7 mouse cellular contexts compared by ENCODE assay signal in genomic region chr15:92598380-92599295, GRCm38 (mm10).
DNase-seq lines count a peak whose midpoint lies in the region; ATAC-seq lines count a peak whose summit lies in the region.

No protein-coding gene starts in this region.

- 5% methylated on average over 18 of the region's 18 CpGs for WGBS in liver, embryonic 11.5 days
- 2% methylated on average over 18 of the region's 18 CpGs for WGBS in embryonic facial prominence, embryonic 10.5 days
- WGBS in heart, embryonic 14.5 days: 3% methylated on average over 18 of the region's 18 CpGs
- 3% methylated on average over 18 of the region's 18 CpGs for WGBS in stomach, embryonic 15.5 days

- no peaks in the 10 kb centered on the region for H3K9me3 ChIP-seq in liver, embryonic 11.5 days (ENCODE audit: control insufficient read depth, low read length)
- no peaks in the 10 kb centered on the region for H3K9me3 ChIP-seq in embryonic facial prominence, embryonic 10.5 days
- no peaks in the 10 kb centered on the region for H3K9me3 ChIP-seq in heart, embryonic 14.5 days (ENCODE audit: control insufficient read depth, low read length)
- H3K9me3 ChIP-seq in stomach, embryonic 15.5 days: no peaks in the 10 kb centered on the region

- DNase-seq in liver, embryonic 11.5 days (ENCODE audit: low spot score): no peak
- DNase-seq in liver: no peak
- DNase-seq in embryonic facial prominence, embryonic 10.5 days (ENCODE audit: low spot score): peak; percentile 21
- DNase-seq in kidney, postnatal 4 days: peak; percentile 45 to 63
- no peak for DNase-seq in c-Kit-positive CD71-positive TER-119-positive erythroid progenitor cells, embryonic 14.5 days (ENCODE audit: low spot score)

- peak overlapping the region; percentile 43; the same call in 1 of the 2 replicates for H3K4me2 ChIP-seq in liver, embryonic 11.5 days
- H3K4me2 ChIP-seq in heart, embryonic 14.5 days (ENCODE audit: low read length): peak overlapping the region; percentile 65
- H3K4me2 ChIP-seq in stomach, embryonic 15.5 days: peak overlapping the region; percentile 49

- H3K4me3 ChIP-seq in liver, embryonic 11.5 days (ENCODE audit: low read depth, low read length): no peak overlapping the region
- H3K4me3 ChIP-seq in embryonic facial prominence, embryonic 10.5 days: peak overlapping the region; percentile 50
- peak overlapping the region; percentile 9 to 29; a peak in 2 of 4 replicates for H3K4me3 ChIP-seq in heart, embryonic 14.5 days (ENCODE audit: control insufficient read depth in 1 of 2, insufficient read depth in 1 of 2, low read depth in 1 of 2, low read length in 2 of 2)
- H3K4me3 ChIP-seq in stomach, embryonic 15.5 days (replicated peaks): 0 out of 2 replicates have a peak overlapping the region, but pooled peaks have one; percentile 17

- ATAC-seq in liver, embryonic 11.5 days (replicated peaks; ENCODE audit: low FRiP score): no peak
- ATAC-seq in heart, embryonic 14.5 days (ENCODE audit: insufficient number of reproducible peaks, insufficient read depth, low FRiP score, low read depth): no peak
- ATAC-seq in stomach, embryonic 15.5 days (ENCODE audit: insufficient read depth, low FRiP score, low read depth): no peak

- no peaks in the 10 kb centered on the region for H3K36me3 ChIP-seq in liver, embryonic 11.5 days (ENCODE audit: control insufficient read depth, insufficient read depth, low read length)
- no peaks in the 10 kb centered on the region for H3K36me3 ChIP-seq in embryonic facial prominence, embryonic 10.5 days (replicated peaks)
- no peaks in the 10 kb centered on the region for H3K36me3 ChIP-seq in heart, embryonic 14.5 days (ENCODE audit: control insufficient read depth, insufficient read depth, low read length)
- H3K36me3 ChIP-seq in stomach, embryonic 15.5 days: no peaks in the 10 kb centered on the region

- H3K4me1 ChIP-seq in liver, embryonic 11.5 days (replicated peaks; ENCODE audit: control insufficient read depth, insufficient read depth, low read length): no peaks in the 10 kb centered on the region
- peaks cover 26% of the 10 kb centered on the region for H3K4me1 ChIP-seq in embryonic facial prominence, embryonic 10.5 days
- H3K4me1 ChIP-seq in heart, embryonic 14.5 days (ENCODE audit: control insufficient read depth in 2 of 2, insufficient read depth in 2 of 2, low read length in 2 of 2): peaks cover 0 to 2% of the 10 kb centered on the region in 2 experiments; a peak in 1 of 4 replicates
- H3K4me1 ChIP-seq in stomach, embryonic 15.5 days: peaks cover 4% of the 10 kb centered on the region; the same call in 1 of the 2 replicates

- H3K27me3 ChIP-seq in liver, embryonic 11.5 days (replicated peaks; ENCODE audit: control insufficient read depth, insufficient read depth, low read length): peaks cover 9% of the 10 kb centered on the region; the same call in 1 of the 2 replicates
- peaks cover 8% of the 10 kb centered on the region; the same call in 1 of the 2 replicates for H3K27me3 ChIP-seq in embryonic facial prominence, embryonic 10.5 days (replicated peaks; ENCODE audit: low read depth, poor library complexity, severe bottlenecking)
- H3K27me3 ChIP-seq in heart, embryonic 14.5 days (ENCODE audit: control insufficient read depth, insufficient read depth, low read length): no peaks in the 10 kb centered on the region
- no peaks in the 10 kb centered on the region for H3K27me3 ChIP-seq in stomach, embryonic 15.5 days (replicated peaks)

- H3K9ac ChIP-seq in liver, embryonic 11.5 days (ENCODE audit: low read depth, low read length): no peak overlapping the region
- H3K9ac ChIP-seq in heart, embryonic 14.5 days (ENCODE audit: low read length): peak overlapping the region; percentile 28; the same call in 1 of the 2 replicates
- no peak overlapping the region for H3K9ac ChIP-seq in stomach, embryonic 15.5 days

- no peak overlapping the region for H3K27ac ChIP-seq in liver, embryonic 11.5 days (ENCODE audit: low read depth, low read length)
- no peak overlapping the region for H3K27ac ChIP-seq in embryonic facial prominence, embryonic 10.5 days (replicated peaks)
- H3K27ac ChIP-seq in heart, embryonic 14.5 days (replicated peaks in 1 of 2; ENCODE audit: control insufficient read depth in 1 of 2, insufficient read depth in 1 of 2, low read depth in 2 of 2, low read length in 2 of 2): no peak overlapping the region
- H3K27ac ChIP-seq in stomach, embryonic 15.5 days: no peak overlapping the region

Comparison
In these comparisons a context has a peak if more than half of its experiments do, and no peak if none do; other contexts are left out.
1. DNase-seq: peak in embryonic facial prominence, embryonic 10.5 days (single experiment) and kidney, postnatal 4 days (2 of 2); none in liver, embryonic 11.5 days (single experiment), liver (single experiment) and c-Kit-positive CD71-positive TER-119-positive erythroid progenitor cells, embryonic 14.5 days (single experiment).
2. Peak in every context shown above with its lines, with median percentiles within 50 percentile points of each other: H3K4me2 ChIP-seq.